Comparison of ENCODE assay signal across 8 mouse cellular contexts in genomic region chr12:73794151-73794883, GRCm38 (mm10).
DNase-seq lines count a peak whose midpoint lies in the region; ATAC-seq lines count a peak whose summit lies in the region.

No protein-coding gene starts in this region.

- H3K9me3 ChIP-seq in liver, embryonic 16.5 days (replicated peaks; ENCODE audit: control insufficient read depth, low read length), result no peaks in the 10 kb centered on the region

- H3K4me3 ChIP-seq in liver, embryonic 16.5 days (ENCODE audit: low read depth, low read length), result no peak overlapping the region

- no peak overlapping the region for H3K9ac ChIP-seq in liver, embryonic 16.5 days (ENCODE audit: low read depth, low read length)

- H3K36me3 ChIP-seq in liver, embryonic 16.5 days (ENCODE audit: control insufficient read depth, insufficient read depth), result no peaks in the 10 kb centered on the region

- DNase-seq in cerebellum, adult 11 months, result peak; percentile 52
- peak; percentile 37 to 46 for DNase-seq in frontal cortex, postnatal 10 days (ENCODE audit: low spot score in 2 of 2)
- peak; percentile 90 for DNase-seq in heart, postnatal 4 days
- peak; percentile 73 for DNase-seq in layer of hippocampus, adult 11-12 months (ENCODE audit: low spot score)
- DNase-seq in ovary, postnatal 36 days (ENCODE audit: low spot score), result peak; percentile 91
- DNase-seq in thymus, postnatal 25 days, result peak; percentile 56

- no peaks in the 10 kb centered on the region; the same call in 1 of the 2 replicates for H3K4me1 ChIP-seq in liver, embryonic 16.5 days (ENCODE audit: control insufficient read depth, low read depth, low read length)

- peak overlapping the region; percentile 45 for H3K4me2 ChIP-seq in liver, embryonic 16.5 days (ENCODE audit: low read depth, low read length)

- peak; percentile 85 for ATAC-seq in CD4-positive, CD25-positive, alpha-beta regulatory T cell, adult 4 months
- ATAC-seq in liver, embryonic 16.5 days (ENCODE audit: low read depth), result peak; percentile 51; the same call in 1 of the 2 replicates

- no peaks in the 10 kb centered on the region for H3K27me3 ChIP-seq in liver, embryonic 16.5 days (ENCODE audit: control insufficient read depth, insufficient read depth, low read depth, low read length)

- 32% methylated on average over 17 of the region's 17 CpGs for WGBS in liver, embryonic 16.5 days (ENCODE audit: insufficient replicate concordance)

- H3K27ac ChIP-seq in liver, embryonic 16.5 days (ENCODE audit: low read length), result no peak overlapping the region
